Mouse (Mus musculus) monocyte, adult 2 months (primary cell): ENCODE results near the gene Avp.
"Not testable (repeated sequence)": the region's sequence is repeated elsewhere in the genome, so short reads cannot be mapped to it uniquely, and the experiment has no call there.

ENCODE experiments used
- DNase-seq, 2 experiments: peaks; one replicate each; pipeline ENCODE4 v3.0.0; 2022; ENCODE audit warnings: low spot score in 2 of 2, low read depth in 1 of 2

Avp gene

GRCm38 (mm10) chr2:130582552-130582951, at the start of gene Avp:
Gene Avp, minus strand, starts transcription at chr2:130582554.
- DNase-seq, result no peak

GRCm38 (mm10) chr2:130629839-130630203, 47.5 kb upstream of the Avp start, which contains the start of the genes Fastkd5 and Ubox5:
Gene Fastkd5, minus strand, starts transcription at chr2:130630027.
Gene Ubox5, minus strand, starts transcription at chr2:130630038.
- peak; percentile 67 to 76 for DNase-seq

- no peak for DNase-seq
Observed at GRCm38 (mm10) chr2:130629080-130629838, 46.9 kb upstream of the Avp start.

GRCm38 (mm10) chr2:130628424-130628823, 46.1 kb upstream of the Avp start:
- no peak for DNase-seq

- no peak for DNase-seq
Observed at GRCm38 (mm10) chr2:130618972-130619371, 36.6 kb upstream of the Avp start.

- DNase-seq, result no peak
Observed at GRCm38 (mm10) chr2:130613091-130613490, 30.7 kb upstream of the Avp start.

GRCm38 (mm10) chr2:130602195-130602594, 19.8 kb upstream of the Avp start:
- DNase-seq, result no peak

GRCm38 (mm10) chr2:130598399-130598798, 16.0 kb upstream of the Avp start:
- DNase-seq, result no peak

- DNase-seq, result no peak
Observed at GRCm38 (mm10) chr2:130597601-130598010, 15.3 kb upstream of the Avp start.

- DNase-seq, result no peak
Observed at GRCm38 (mm10) chr2:130595596-130595995, 13.2 kb upstream of the Avp start.

- no peak for DNase-seq
Observed at GRCm38 (mm10) chr2:130591016-130591415, 8.7 kb upstream of the Avp start.

- DNase-seq, result no peak
Observed at GRCm38 (mm10) chr2:130589761-130590160, 7.4 kb upstream of the Avp start.

- no peak for DNase-seq
Observed at GRCm38 (mm10) chr2:130589157-130589556, 6.8 kb upstream of the Avp start.

GRCm38 (mm10) chr2:130588373-130588772, 6.0 kb upstream of the Avp start:
- DNase-seq, result no peak

- DNase-seq, result no peak
Observed at GRCm38 (mm10) chr2:130586016-130586415, 3.7 kb upstream of the Avp start.

GRCm38 (mm10) chr2:130583902-130584560, 1.7 kb upstream of the Avp start:
- DNase-seq, result no peak

GRCm38 (mm10) chr2:130581201-130581600, 1.2 kb downstream of the Avp start:
- DNase-seq, result no peak

GRCm38 (mm10) chr2:130579791-130580190, 2.6 kb downstream of the Avp start:
- no peak for DNase-seq

- peak; percentile 24 to 50 for DNase-seq
Observed at GRCm38 (mm10) chr2:130578148-130578547, 4.2 kb downstream of the Avp start.

- DNase-seq, result peak; percentile 13 to 48
Observed at GRCm38 (mm10) chr2:130577632-130578031, 4.7 kb downstream of the Avp start.

GRCm38 (mm10) chr2:130577021-130577420, 5.3 kb downstream of the Avp start:
- DNase-seq, result no peak

- DNase-seq, result not testable (repeated sequence)
Observed at GRCm38 (mm10) chr2:130576564-130576963, 5.8 kb downstream of the Avp start.
